Mouse (Mus musculus) cerebellum, adult 2 months (tissue): ENCODE results near the gene Lgr5.

Experiments used
- CTCF ChIP-seq: fragments of 200-500 bp; IDR thresholded peaks from 2 replicates; pipeline ENCODE4 v1.5.1; 2011; ENCODE audit warnings: low read depth, mild to moderate bottlenecking, control low read depth, low read length, moderate library complexity, borderline replicate concordance; ENCODE audit not compliant: insufficient read depth
- POLR2A ChIP-seq: fragments of 200-500 bp; IDR thresholded peaks from 2 replicates; pipeline ENCODE4 v1.6.1; 2011; ENCODE audit warnings: low read length, control low read depth, borderline replicate concordance; ENCODE audit not compliant: insufficient read depth

- TF ChIP-seq POLR2A (no peak), CTCF (no peak)
Observed at GRCm38 (mm10) chr10:115448614-115449013, 139.0 kb downstream of the Lgr5 start.
